ENCODE assay signal across 15 mouse cellular contexts in the genomic region with DNA sequence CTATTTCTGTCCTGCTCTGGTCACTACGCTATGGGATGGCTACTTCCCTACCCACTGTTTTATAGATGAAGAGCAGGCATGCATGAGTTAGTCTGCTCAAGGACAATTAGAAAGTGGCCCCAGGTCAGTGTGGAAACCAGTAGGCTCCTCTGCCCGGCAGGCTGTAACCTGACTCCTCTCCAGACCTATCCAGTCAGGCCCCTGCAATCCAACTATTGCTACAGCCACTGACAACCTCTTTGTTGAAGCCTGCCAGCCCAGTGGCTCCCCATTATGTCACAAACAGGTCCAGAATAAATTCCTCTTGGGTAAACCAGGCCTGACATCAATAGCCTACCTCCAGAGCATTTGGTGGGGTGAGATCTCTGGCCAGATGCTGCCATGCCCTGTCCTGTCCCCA. TPM values are rescaled to one million over a fixed set of nuclear protein-coding genes. Genes with fewer than 3 reads are reported as not detected.
DNase-seq lines count a peak whose midpoint lies in the region; ATAC-seq and TF ChIP-seq lines count a peak whose summit lies in the region.
"Had no signal": no experiment of that assay in that cellular context is flagged by ENCODE, and none has a peak within 500 bp of the region (broad histone marks: within the 10 kb centered on the region; RNA-seq: fewer than 3 reads in every experiment).

No protein-coding gene starts in this region.

- DNase-seq in kidney, postnatal 4 days: no peak
- DNase-seq in Muller cell, postnatal 12 days (ENCODE audit: inconsistent ontology term): peak; percentile 77
- DNase-seq in limb, embryonic 11.5 days (ENCODE audit: low spot score): peak; percentile 59
- DNase-seq in gastrocnemius, postnatal 14 days: no peak
- no peak for DNase-seq in cerebellum, adult 8-10 months
- DNase-seq: cerebellum, adult 9-10 months; heart, adult 18-20 months; kidney, adult 11 months had no signal

- H3K4me1 ChIP-seq in kidney, embryonic 15.5 days: peaks cover 52% of the 10 kb centered on the region
- H3K4me1 ChIP-seq in E14TG2a.4 (replicated peaks; ENCODE audit: low read depth, low read length): peaks cover 100% of the 10 kb centered on the region
- peaks cover 43% of the 10 kb centered on the region for H3K4me1 ChIP-seq in limb, embryonic 11.5 days (ENCODE audit: control insufficient read depth, insufficient read depth, low read length)

- no peaks in the 10 kb centered on the region for H3K36me3 ChIP-seq in kidney, embryonic 15.5 days
- H3K36me3 ChIP-seq in E14TG2a.4 (ENCODE audit: insufficient read depth, low read length): peaks cover 80% of the 10 kb centered on the region
- H3K36me3 ChIP-seq in limb, embryonic 11.5 days (ENCODE audit: control insufficient read depth, insufficient read depth, low read length): no peaks in the 10 kb centered on the region; the same call in 1 of the 2 replicates

- H3K27me3 ChIP-seq in kidney, embryonic 15.5 days: no peaks in the 10 kb centered on the region
- no peaks in the 10 kb centered on the region for H3K27me3 ChIP-seq in E14TG2a.4 (ENCODE audit: insufficient read depth, low read length)
- H3K27me3 ChIP-seq in limb, embryonic 11.5 days (ENCODE audit: control insufficient read depth, insufficient read depth, low read length): no peaks in the 10 kb centered on the region

- H3K27ac ChIP-seq in kidney, embryonic 15.5 days: peak overlapping the region; percentile 67
- H3K27ac ChIP-seq in limb, embryonic 11.5 days (replicated peaks; ENCODE audit: low read depth, low read length): no peak overlapping the region; the same call in 1 of the 2 replicates
- H3K27ac ChIP-seq: macrophage had no signal

- no peak overlapping the region for H3K9ac ChIP-seq in kidney, embryonic 15.5 days
- no peak overlapping the region for H3K9ac ChIP-seq in limb, embryonic 11.5 days (ENCODE audit: low read length)

- H3K9me3 ChIP-seq in kidney, embryonic 15.5 days (replicated peaks): no peaks in the 10 kb centered on the region
- no peaks in the 10 kb centered on the region for H3K9me3 ChIP-seq in E14TG2a.4 (ENCODE audit: low read length)
- H3K9me3 ChIP-seq in limb, embryonic 11.5 days (ENCODE audit: control insufficient read depth, low read length): no peaks in the 10 kb centered on the region

- H3K4me2 ChIP-seq in kidney, embryonic 15.5 days: no peak overlapping the region
- no peak overlapping the region for H3K4me2 ChIP-seq in limb, embryonic 11.5 days (ENCODE audit: low read depth, severe bottlenecking)

- intact Hi-C loops in gastrocnemius, postnatal 14 days (cut with DNase I; ENCODE audit: low total_unique reads): no loop called here

- H3K4me3 ChIP-seq in kidney, embryonic 15.5 days (replicated peaks): no peak overlapping the region
- peak overlapping the region; percentile 43 for H3K4me3 ChIP-seq in E14TG2a.4 (replicated peaks; ENCODE audit: low read length)
- H3K4me3 ChIP-seq in limb, embryonic 11.5 days (ENCODE audit: low read depth, low read length): no peak overlapping the region

- peak; percentile 88 for ATAC-seq in kidney, embryonic 15.5 days (replicated peaks; ENCODE audit: low FRiP score)
- ATAC-seq in limb, embryonic 11.5 days (ENCODE audit: insufficient number of reproducible peaks, low FRiP score, low TSS enrichment, low read depth): peak; percentile 61; the same call in 1 of the 2 replicates

- TF ChIP-seq CTCF in E14TG2a.4 (conservative IDR thresholded peaks at IDR 0.05; ENCODE audit: low read length): no peak

- WGBS in kidney, embryonic 15.5 days: 29% methylated on average over 2 of the region's 2 CpGs
- 8% methylated on average over 2 of the region's 2 CpGs for WGBS in limb, embryonic 11.5 days

RNA-seq across cellular contexts. Expression of gene C130032M10Rik, which starts 21.1 kb away (rescaled TPM):
- 0.58 and 0.62 TPM in 2 replicates for polyA plus RNA-seq in kidney, embryonic 15.5 days (2015; fragmentation: Nextera tagmentation; extraction: Ambion mirVana)
- polyA plus RNA-seq in limb, embryonic 11.5 days (2014; fragmentation: Nextera tagmentation; extraction: Ambion mirVana): 0.37 and 0.67 TPM in 2 replicates
- not detected for total RNA-seq in gastrocnemius, postnatal 14 days (2021)
- total RNA-seq: adrenal gland, postnatal 4 days; heart, adult 18-20 months; left cerebral cortex, adult 8-10 months had no signal
- polyA plus RNA-seq: macrophage; neural tube, embryonic 14.5 days; urinary bladder, adult 2 months had no signal

RNA-seq across cellular contexts. Expression of gene Trim71, which starts 27.5 kb away (rescaled TPM):
- 0.87 and 1.00 TPM in 2 replicates for polyA plus RNA-seq in kidney, embryonic 15.5 days (2015; fragmentation: Nextera tagmentation; extraction: Ambion mirVana)
- 3.7 and 4.0 TPM in 2 replicates for polyA plus RNA-seq in limb, embryonic 11.5 days (2014; fragmentation: Nextera tagmentation; extraction: Ambion mirVana)
- not detected for total RNA-seq in gastrocnemius, postnatal 14 days (2021)
- total RNA-seq: heart, adult 18-20 months had no signal
- polyA plus RNA-seq: macrophage had no signal

RNA-seq across cellular contexts. Expression of gene Ccr4, which starts 31.9 kb away (rescaled TPM):
- polyA plus RNA-seq in kidney, embryonic 15.5 days (2015; fragmentation: Nextera tagmentation; extraction: Ambion mirVana): 0.55 and 0.78 TPM in 2 replicates
- polyA plus RNA-seq in limb, embryonic 11.5 days (2014; fragmentation: Nextera tagmentation; extraction: Ambion mirVana): 0.07 and 0.08 TPM in 2 replicates
- not detected for total RNA-seq in gastrocnemius, postnatal 14 days (2021)
- total RNA-seq: adrenal gland, postnatal 4 days; heart, adult 18-20 months; left cerebral cortex, adult 8-10 months had no signal
- polyA plus RNA-seq: macrophage; neural tube, embryonic 14.5 days had no signal

Comparison
In these comparisons a context has a peak if more than half of its experiments do, and no peak if none do; other contexts are left out.
1. DNase-seq: peak in Muller cell, postnatal 12 days (single experiment) and limb, embryonic 11.5 days (single experiment); none in kidney, postnatal 4 days (0 of 2), gastrocnemius, postnatal 14 days (single experiment) and cerebellum, adult 8-10 months (single experiment).